Mouse (Mus musculus) liver, embryonic 11.5 days (tissue): ENCODE measurements at regions not wholly inside any gene's neighbourhood (a gene's known extent, or its start where the extent isn't known, plus 50 kb on each side); places are given as distances from the start of the nearest gene placed in this dataset.

Source experiments
- ATAC-seq: fragments of 200-750 bp; cut with Nextera tagmentation; replicated peaks from 2 replicates; pipeline ENCODE4 v1.8.0; 2017; ENCODE audit warnings: moderate number of reproducible peaks, mild to moderate bottlenecking, moderate TSS enrichment, moderate library complexity; ENCODE audit not compliant: low FRiP score
- DNase-seq: peaks from one replicate; pipeline ENCODE4 v3.0.0-alpha.2; 2017; ENCODE audit warnings: low spot score
- H3K27ac ChIP-seq: fragments of 300-500 bp; sonication (generic); 2 replicates; pipeline ENCODE4 v1.5.1; 2014; ENCODE audit warnings: mild to moderate bottlenecking, low read depth, low read length, control low read depth
- H3K27me3 ChIP-seq: fragments of 300-500 bp; sonication (generic); replicated peaks from 2 replicates; pipeline ENCODE4 v1.6.1; 2014; ENCODE audit warnings: low read length, mixed read lengths; ENCODE audit not compliant: control insufficient read depth, insufficient read depth
- H3K36me3 ChIP-seq: fragments of 300-500 bp; sonication (generic); 2 replicates; pipeline ENCODE4 v1.6.1; 2014; ENCODE audit warnings: mild to moderate bottlenecking, low read length, moderate library complexity, mixed read lengths; ENCODE audit not compliant: control insufficient read depth, insufficient read depth
- H3K4me1 ChIP-seq: fragments of 300-500 bp; sonication (generic); replicated peaks from 2 replicates; pipeline ENCODE4 v1.6.1; 2014; ENCODE audit warnings: low read length, mixed read lengths; ENCODE audit not compliant: control insufficient read depth, insufficient read depth
- H3K4me2 ChIP-seq: fragments of 300-500 bp; sonication (generic); 2 replicates; pipeline ENCODE4 v1.6.1; 2014; ENCODE audit warnings: mild to moderate bottlenecking, control low read depth, moderate library complexity
- H3K4me3 ChIP-seq: fragments of 300-500 bp; sonication (generic); 2 replicates; pipeline ENCODE4 v1.5.1; 2014; ENCODE audit warnings: low read depth, low read length, control low read depth
- H3K9ac ChIP-seq: fragments of 300-500 bp; sonication (generic); 2 replicates; pipeline ENCODE4 v1.6.1; 2014; ENCODE audit warnings: low read depth, low read length, control low read depth
- H3K9me3 ChIP-seq: fragments of 300-500 bp; sonication (generic); 2 replicates; pipeline ENCODE4 v1.6.1; 2016; ENCODE audit warnings: low read length, inconsistent platforms, mixed read lengths; ENCODE audit not compliant: control insufficient read depth
- WGBS: fragments of 180-500 bp; shearing (Covaris S2); extraction: QIAGEN DNeasy Blood & Tissue Kit; methylation state at CpG from one replicate; pipeline ENCODE4 v1.1.7; 2014; 5-methylcytosine and 5-hydroxymethylcytosine counted together

DNA sequence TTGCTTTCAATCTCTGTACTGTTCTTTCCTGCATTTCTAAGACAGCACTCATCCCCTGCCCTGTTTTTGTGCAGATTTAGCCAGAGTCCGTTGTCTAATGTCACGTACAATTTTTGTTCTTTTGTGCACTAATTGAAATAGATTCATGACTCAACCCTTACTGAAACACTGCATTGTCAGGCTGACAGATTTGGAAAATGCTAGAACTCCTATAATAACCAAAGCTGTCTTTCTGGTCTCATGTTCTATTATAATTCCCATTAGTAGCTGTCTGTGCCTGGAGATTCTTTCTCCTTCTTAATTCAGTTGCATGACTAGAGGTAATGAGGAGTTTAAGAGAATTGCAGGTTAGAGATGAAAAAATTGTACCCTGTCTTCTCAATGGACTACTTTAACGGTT is 158.6 kb downstream of the Edn1 start:
- no peaks in the 10 kb centered on the region for H3K4me1 ChIP-seq
- H3K4me3 ChIP-seq = no peak overlapping the region
- 76% methylated on average over 3 of the region's 3 CpGs for WGBS
- H3K27ac ChIP-seq = no peak overlapping the region
- ATAC-seq = no peak
- H3K9me3 ChIP-seq = no peaks in the 10 kb centered on the region
- DNase-seq = no peak
- no peak overlapping the region for H3K9ac ChIP-seq
- no peak overlapping the region for H3K4me2 ChIP-seq
- no peaks in the 10 kb centered on the region for H3K36me3 ChIP-seq
- no peaks in the 10 kb centered on the region for H3K27me3 ChIP-seq

DNA sequence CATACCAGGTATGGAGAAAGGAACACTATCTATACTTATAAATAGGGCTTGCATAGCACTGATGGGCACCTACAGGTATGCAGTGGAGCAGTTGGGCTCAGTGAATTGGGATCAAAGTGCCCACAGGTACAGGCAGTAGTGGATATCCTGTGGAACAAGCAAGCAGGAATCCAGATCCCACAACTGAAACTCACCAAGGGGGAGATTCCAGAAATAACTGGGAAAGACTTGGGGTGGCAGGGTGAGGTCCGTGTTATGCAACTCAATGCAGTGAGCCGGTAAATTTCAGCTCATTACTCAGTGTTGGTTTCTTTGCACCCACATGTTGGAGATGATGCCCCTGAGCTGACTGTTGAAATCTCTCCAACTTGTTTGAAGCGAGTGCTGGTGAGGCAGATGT is 177.5 kb downstream of the Edn1 start:
- no peak for ATAC-seq
- Histone ChIP-seq H3K27me3 (no peaks in the 10 kb centered on the region), H3K4me3 (no peak overlapping the region), H3K4me2 (no peak overlapping the region), H3K27ac (no peak overlapping the region), H3K9ac (no peak overlapping the region), H3K4me1 (no peaks in the 10 kb centered on the region), H3K9me3 (no peaks in the 10 kb centered on the region), H3K36me3 (no peaks in the 10 kb centered on the region)
- WGBS = 70% methylated on average over 3 of the region's 3 CpGs
- DNase-seq = no peak

DNA sequence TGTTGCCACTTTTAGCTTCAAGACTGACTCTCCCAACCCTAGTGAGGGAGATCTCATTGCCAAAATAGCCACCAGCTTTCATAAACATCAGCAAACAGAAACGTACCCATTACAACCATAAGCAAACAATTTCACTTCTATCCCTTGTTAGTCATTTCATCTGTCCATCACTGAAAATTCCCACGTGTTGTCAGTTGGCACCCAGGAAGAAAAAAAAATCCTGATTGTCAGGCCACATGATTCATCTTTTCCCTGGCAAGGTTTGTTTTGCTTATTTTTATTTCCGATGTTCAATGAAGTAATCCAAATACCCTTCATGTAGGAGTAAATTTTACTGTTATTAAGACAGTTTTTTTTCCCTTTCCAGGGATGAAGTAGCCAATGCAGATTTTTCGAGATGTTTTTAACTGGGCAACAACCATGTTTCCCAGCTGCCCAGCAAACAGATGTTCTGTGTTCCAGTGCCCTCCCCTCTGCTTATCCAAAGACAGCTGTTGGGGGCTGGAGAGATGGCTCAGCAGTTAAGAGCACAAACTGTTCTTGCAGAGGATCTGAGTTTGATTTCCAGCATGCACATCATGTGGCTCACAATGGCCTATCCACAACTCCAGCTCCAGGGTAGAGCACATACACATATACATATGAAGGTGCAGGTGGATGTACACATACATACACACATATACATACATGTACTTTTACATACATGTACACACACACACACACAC is 189.3 kb upstream of the Phactr1 start:
- ATAC-seq (no peak), DNase-seq (no peak)
- Histone ChIP-seq H3K36me3 (no peaks in the 10 kb centered on the region), H3K27me3 (no peaks in the 10 kb centered on the region), H3K9ac (no peak overlapping the region), H3K9me3 (no peaks in the 10 kb centered on the region), H3K4me2 (no peak overlapping the region), H3K27ac (no peak overlapping the region), H3K4me3 (no peak overlapping the region), H3K4me1 (no peaks in the 10 kb centered on the region)
- 74% methylated on average over 4 of the region's 4 CpGs for WGBS

DNA sequence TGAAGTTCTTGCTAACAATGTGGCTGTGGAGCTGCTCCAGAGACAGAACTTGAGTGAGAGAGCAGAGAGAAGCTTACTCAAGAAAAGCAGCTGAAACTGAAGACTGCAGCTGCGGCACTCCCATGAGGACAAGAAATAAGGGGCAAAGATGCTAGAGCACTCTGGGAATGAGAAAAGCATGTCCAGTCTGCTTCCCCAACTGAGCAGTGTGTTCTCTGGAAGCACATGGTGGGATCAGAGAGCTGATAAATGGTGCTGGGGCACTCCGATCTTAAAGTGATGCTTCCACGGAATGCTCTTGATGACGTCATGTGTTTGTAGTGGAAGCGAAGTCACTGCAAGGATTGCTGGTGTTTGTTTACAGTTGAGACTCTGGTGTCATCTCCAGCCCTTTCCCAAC is 186.1 kb upstream of the Phactr1 start:
- no peaks in the 10 kb centered on the region for H3K36me3 ChIP-seq
- ATAC-seq (no peak), DNase-seq (no peak)
- H3K9ac ChIP-seq = no peak overlapping the region
- H3K4me2 ChIP-seq = no peak overlapping the region
- H3K4me3 ChIP-seq = no peak overlapping the region
- whole genome bisulfite sequencing = 72% methylated on average over 5 of the region's 5 CpGs
- H3K9me3 ChIP-seq = no peaks in the 10 kb centered on the region
- H3K27me3 ChIP-seq = no peaks in the 10 kb centered on the region
- H3K4me1 ChIP-seq = no peaks in the 10 kb centered on the region
- no peak overlapping the region for H3K27ac ChIP-seq

DNA sequence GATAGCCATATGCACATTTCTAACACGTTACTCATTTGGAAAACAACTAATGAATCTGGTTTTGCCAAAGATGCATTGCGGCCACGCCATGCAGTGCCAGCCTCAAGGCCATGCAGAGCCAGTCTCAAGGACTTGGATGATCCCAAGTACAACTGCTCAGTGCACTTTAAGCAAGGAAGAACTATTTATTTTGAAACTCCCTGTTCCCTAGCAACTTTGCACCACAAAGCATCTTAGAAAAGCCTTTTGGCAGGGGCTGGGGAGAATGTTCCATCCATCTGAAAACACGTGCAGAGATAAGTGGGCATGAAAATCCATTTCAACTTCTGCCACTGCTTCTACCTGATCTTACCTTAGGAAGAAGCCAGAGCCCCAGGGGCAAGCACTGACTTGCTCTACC is 182.1 kb upstream of the Phactr1 start:
- H3K9ac ChIP-seq = no peak overlapping the region
- H3K27me3 ChIP-seq = no peaks in the 10 kb centered on the region
- WGBS = 72% methylated on average over 4 of the region's 4 CpGs
- no peaks in the 10 kb centered on the region for H3K9me3 ChIP-seq
- no peak overlapping the region for H3K27ac ChIP-seq
- H3K4me1 ChIP-seq = no peaks in the 10 kb centered on the region
- H3K4me2 ChIP-seq = no peak overlapping the region
- DNase-seq = no peak
- H3K36me3 ChIP-seq = no peaks in the 10 kb centered on the region
- no peak for ATAC-seq
- no peak overlapping the region for H3K4me3 ChIP-seq

DNA sequence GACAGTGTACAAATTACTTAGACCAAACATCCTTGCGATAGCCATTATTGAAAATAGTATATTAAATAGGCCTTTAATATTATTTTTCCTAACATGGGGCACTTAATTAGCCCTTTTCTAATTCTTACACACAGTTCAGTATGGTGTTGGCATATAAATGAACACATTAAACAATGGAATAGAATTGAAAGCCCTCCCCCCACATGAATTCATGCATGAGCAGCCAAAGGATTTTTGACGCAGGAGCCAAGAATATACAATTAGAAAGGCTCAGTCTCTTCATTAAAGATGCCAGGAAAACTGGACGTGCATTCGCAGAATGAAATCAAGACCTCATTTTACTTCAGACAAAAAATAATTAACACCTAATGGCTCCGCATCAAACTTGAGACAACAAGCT is 172.9 kb upstream of the Phactr1 start:
- no peak overlapping the region for H3K9ac ChIP-seq
- H3K9me3 ChIP-seq = no peaks in the 10 kb centered on the region
- H3K4me3 ChIP-seq = no peak overlapping the region
- ATAC-seq (no peak), DNase-seq (no peak)
- H3K4me2 ChIP-seq = no peak overlapping the region
- no peaks in the 10 kb centered on the region for H3K4me1 ChIP-seq
- no peaks in the 10 kb centered on the region for H3K27me3 ChIP-seq
- no peaks in the 10 kb centered on the region for H3K36me3 ChIP-seq
- H3K27ac ChIP-seq = no peak overlapping the region
- 89% methylated on average over 5 of the region's 5 CpGs for WGBS

DNA sequence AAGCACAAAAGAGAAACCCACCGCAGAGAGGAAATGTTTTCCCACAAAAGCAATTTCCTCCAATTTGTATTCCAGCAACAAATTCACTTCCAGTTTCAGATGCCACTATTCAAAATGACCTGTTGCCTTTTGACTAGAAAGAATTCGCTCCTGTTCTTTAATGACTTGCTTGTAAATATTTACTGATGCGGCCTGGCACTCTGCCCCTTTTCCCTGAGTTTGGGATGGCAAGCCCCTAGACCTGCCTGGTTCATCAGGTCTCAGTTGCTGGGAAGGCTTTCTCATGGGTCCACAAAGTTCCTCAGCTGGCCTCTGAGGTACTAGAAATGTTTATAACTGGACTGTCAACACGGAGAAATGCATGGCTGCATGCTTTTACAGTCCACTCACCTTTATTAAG is 161.7 kb upstream of the Phactr1 start:
- Histone ChIP-seq H3K4me3 (no peak overlapping the region), H3K27me3 (no peaks in the 10 kb centered on the region), H3K9ac (no peak overlapping the region), H3K4me2 (no peak overlapping the region), H3K9me3 (no peaks in the 10 kb centered on the region), H3K36me3 (no peaks in the 10 kb centered on the region), H3K4me1 (no peaks in the 10 kb centered on the region), H3K27ac (no peak overlapping the region)
- DNase-seq (no peak), ATAC-seq (no peak)
- 53% methylated on average over 4 of the region's 4 CpGs for WGBS

DNA sequence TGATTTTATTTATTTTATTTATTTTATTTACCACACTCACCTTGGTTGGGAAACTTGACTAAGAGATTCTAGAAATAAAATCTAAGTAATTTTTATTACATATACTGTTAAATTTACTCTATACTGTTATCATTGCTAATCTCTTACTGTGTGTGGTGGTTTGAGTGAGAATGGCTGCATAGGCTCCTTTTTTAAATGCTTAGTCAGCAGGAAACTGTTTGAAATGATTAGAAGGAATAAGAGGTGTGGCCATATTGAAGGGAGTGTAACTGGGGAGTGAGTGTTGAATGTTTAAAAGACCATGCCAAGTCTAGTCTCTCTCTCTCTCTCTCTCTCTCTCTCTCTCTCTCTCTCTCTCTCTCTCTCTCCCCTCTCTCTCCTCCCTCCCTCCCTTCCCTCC is 157.9 kb upstream of the Phactr1 start:
- Histone ChIP-seq H3K27ac (no peak overlapping the region), H3K27me3 (no peaks in the 10 kb centered on the region), H3K36me3 (no peaks in the 10 kb centered on the region), H3K4me1 (no peaks in the 10 kb centered on the region), H3K9me3 (no peaks in the 10 kb centered on the region), H3K4me3 (no peak overlapping the region), H3K9ac (no peak overlapping the region), H3K4me2 (no peak overlapping the region)
- ATAC-seq (no peak), DNase-seq (no peak)

DNA sequence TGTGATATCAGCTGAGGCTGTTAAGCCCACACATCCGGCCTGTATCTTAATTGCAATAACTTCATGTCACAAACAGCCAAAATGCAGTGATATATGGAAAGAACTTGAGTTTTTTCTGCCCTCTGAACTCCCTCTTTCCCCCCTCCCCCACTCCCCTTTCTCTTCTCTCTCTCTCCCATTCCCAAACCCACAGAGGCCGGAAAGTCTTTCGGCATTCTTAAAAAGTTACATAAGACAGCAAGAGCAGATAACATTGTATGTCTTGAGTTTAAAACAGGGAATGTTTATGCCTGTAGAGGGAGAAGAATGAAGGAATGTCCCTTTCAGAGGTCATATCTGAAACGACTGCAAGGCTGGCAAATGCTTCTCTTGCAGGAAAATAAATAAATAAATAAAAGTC is 154.3 kb upstream of the Phactr1 start:
- no peaks in the 10 kb centered on the region for H3K36me3 ChIP-seq
- WGBS = 41% methylated on average over 4 of the region's 4 CpGs
- no peaks in the 10 kb centered on the region for H3K27me3 ChIP-seq
- no peaks in the 10 kb centered on the region for H3K4me1 ChIP-seq
- no peaks in the 10 kb centered on the region for H3K9me3 ChIP-seq
- no peak overlapping the region for H3K4me2 ChIP-seq
- no peak overlapping the region for H3K27ac ChIP-seq
- no peak overlapping the region for H3K9ac ChIP-seq
- ATAC-seq = no peak
- H3K4me3 ChIP-seq = no peak overlapping the region
- DNase-seq = no peak
